Mouse (Mus musculus): ENCODE results near the gene Gnai2.
"Not testable (repeated sequence)": the region's sequence is repeated elsewhere in the genome, so short reads cannot be mapped to it uniquely, and the experiment has no call there.

Gnai2 gene

DNA sequence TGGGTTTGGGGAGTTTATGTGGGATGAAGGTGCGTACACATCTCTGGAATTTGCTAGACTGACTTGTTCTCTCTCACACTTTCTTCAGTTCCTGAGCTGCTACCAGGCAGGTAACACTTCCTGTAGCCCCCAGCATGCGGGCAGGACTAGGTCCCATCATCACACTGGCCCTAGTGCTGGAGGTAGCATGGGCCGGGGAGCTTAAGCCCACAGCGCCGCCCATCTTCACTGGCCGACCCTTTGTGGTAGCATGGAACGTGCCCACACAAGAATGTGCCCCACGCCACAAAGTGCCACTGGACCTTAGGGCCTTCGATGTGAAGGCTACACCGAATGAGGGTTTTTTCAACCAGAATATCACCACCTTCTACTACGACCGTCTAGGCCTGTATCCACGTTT, 65.2 kb downstream of the Gnai2 start:
- no peak for DNase-seq (ENCODE audit: low read depth, low spot score)

DNA sequence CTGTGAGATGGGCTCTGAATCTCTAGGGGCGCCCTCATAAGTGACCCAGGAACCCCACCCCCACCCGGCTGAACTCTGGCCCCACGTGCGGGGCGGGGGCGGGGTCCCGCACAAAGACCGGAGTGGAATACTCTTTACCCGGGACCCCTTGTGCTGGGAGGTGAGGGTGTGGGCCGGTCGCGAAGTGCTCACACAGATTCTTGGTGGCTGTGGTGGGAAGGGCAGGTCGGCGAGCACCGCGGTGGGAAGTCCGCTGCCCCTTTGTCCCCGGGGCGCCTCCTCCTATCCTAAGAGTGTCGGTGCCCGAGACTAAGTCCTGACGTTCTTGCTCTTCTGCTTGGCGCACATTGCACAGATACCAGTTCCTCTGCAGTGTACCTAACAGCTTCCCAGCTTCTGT, 65.9 kb downstream of the Gnai2 start:
- no peak for DNase-seq (ENCODE audit: low read depth, low spot score)

DNA sequence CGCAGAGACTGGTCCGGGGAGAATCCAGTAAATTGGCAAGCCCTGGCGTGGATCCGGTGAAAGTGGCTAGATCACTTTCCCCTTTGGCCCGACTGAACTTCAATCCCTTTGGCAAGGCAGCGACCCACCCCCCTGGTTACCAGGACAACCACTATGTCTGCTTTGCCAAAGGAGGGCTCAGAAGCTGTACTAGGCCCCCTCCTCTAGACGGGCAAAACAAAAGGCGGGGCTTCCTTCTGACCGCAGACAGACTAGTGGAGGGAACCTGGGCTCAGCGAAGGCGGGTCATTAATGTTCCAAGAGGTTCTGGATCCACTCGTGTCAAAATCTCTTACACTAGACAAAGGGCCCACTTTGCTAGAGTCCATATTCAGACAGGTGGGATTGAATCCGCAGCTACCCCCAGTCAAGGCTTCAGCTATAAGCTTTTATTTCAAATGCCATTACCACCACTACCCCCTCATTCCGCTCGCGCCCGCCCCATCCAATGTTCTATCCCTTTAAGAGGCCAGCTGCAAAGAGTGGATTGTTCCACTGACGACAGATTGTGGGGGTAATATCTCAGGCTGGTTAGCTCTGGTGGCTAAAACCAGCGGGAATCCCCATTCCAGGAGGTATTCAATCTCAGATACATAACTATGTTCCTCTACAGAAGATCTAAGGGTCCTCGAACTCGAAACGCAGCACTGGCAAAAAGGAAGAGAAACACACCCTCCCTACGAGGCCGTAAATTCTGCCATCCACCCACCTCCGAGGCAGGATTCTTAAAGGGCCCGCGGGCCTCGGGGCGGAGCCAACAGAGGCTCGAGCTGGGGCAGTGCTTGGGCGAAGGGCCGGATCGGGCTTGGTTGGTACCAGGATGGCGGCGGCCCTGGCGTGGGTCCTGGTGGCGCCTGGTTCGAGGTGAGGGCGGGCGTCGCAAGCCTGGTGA, 66.6 kb downstream of the Gnai2 start:
- DNase-seq (ENCODE audit: low read depth, low spot score) = peak; percentile 89

DNA sequence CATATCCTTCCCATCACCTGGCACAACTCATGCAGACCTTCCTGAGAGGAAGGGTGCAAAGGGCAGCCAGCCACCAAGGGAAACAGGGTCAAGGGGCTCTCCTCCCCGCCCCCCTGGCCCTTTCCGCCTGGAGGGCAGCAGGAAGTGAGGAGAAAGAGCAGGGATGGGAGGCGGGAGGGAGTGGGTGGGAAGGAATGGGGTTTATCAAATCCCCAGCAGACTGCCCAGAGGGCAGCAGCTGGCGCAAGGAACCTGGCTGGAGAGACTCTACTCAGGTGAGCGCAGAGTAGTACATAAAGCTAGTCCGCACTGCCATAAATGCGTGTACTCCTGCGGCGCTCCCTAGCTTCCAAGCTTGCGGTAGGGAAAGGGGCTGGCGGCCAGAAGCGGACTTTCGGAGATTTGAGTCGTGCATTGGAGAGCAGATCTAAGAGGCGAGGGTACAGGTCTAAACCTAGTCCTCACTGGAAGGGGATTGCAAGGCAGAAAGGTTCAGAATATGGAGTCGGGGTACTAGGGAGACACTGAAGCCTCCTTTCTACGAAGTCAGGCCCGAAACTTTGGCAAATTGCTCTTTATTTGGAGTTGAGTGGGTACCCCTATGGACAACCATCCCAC, 67.4 kb downstream of the Gnai2 start, which contains the start of gene Hyal2:
Hyal2 (plus strand) TSS at position 244 of the 618 bp plus-strand sequence.
- DNase-seq (ENCODE audit: low read depth, low spot score) = no peak

DNA sequence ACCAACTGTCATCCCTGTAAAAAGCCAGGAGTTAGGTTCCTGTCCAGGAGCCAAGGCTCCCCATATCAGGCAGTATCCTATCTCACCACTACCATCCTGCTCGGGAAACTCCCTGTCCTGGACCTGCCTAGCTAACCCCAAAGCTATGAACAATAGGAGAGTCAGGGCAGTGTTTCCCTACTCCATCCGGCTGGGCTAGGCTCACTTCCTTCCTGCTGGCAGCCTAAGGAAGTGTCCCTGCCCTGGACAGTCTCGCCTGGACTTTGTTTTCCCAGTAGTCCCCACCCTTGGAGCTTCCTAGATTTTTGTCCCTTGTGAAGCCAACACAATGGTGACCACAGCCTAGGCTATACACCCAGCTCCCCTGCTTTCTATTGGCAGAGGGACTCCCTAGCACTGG, 68.3 kb downstream of the Gnai2 start:
- no peak for DNase-seq (ENCODE audit: low read depth, low spot score)

DNA sequence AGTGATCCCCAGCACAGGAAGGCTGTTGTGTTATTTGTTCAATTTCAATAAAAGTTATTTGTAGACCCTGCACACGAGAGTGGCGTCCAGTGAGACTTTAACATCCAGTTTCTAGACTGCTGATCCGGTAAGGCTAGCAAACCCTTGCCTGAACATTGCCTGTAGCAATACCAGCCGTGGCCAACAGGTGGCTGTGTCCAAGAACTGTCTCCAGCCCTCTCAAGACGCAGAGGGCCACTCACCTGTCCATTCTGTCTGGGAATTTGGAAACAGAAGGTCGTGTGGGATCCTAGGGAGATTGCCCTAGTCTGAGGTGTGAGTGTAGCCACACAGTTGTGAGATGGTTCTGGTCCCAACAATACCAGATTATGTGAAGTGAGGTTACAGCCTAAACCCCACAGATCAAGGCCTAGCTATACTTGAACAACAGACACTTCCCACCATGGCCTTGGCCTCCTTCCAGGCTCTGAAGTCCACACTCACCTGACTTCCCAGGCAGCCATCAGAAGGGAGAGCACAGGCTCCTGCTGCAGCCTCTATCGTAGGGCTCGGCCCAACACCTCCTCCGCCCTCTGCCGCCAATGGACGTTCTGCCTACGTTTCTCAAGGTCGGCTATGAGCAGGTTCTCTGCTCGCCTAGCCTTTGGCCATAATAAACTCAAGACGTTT, 69.0 kb downstream of the Gnai2 start:
- peak; percentile 75 for DNase-seq (ENCODE audit: low read depth, low spot score)

DNA sequence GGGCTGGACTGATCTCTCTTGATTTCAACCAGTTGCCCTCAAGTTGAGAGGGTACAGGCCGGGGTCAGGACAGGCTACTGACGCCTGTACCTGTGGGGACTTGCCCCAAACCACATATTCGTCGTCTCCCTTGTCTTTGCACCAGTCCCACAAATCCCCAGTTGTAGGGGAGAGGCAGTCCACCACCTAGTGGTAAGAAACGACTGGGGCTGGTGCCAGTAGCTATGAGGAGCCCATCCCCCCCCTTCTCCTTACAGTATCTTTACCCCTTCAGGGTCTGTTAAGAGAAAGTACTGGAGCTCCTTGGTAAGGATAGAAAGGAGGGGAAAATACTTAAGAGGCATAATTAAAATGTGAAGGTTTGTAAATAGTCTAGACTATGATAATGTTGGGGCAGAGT, 69.6 kb downstream of the Gnai2 start:
- not testable (repeated sequence) for DNase-seq (ENCODE audit: low read depth, low spot score)

Data from forelimb bud, embryonic 11.5 days (tissue).